Mouse (Mus musculus) hindbrain, embryonic 13.5 days (tissue): ENCODE measurements at regions not wholly inside any gene's neighbourhood (a gene's known extent, or its start where the extent isn't known, plus 50 kb on each side); places are given as distances from the start of the nearest gene placed in this dataset.
"Not testable (repeated sequence)": the region's sequence is repeated elsewhere in the genome, so short reads cannot be mapped to it uniquely, and the experiment has no call there.

Experiments used
- ATAC-seq: fragments of 200-750 bp; cut with Nextera tagmentation; 2 replicates; pipeline ENCODE4 v1.8.0; 2017; ENCODE audit warnings: moderate TSS enrichment; ENCODE audit not compliant: low FRiP score
- H3K27ac ChIP-seq: fragments of 300-500 bp; sonication (generic); 2 replicates; pipeline ENCODE4 v1.5.1; 2015; ENCODE audit warnings: inconsistent platforms, mild to moderate bottlenecking, moderate library complexity
- H3K27me3 ChIP-seq: fragments of 300-500 bp; sonication (generic); 2 replicates; pipeline ENCODE4 v1.6.1; 2015; ENCODE audit warnings: mild to moderate bottlenecking, inconsistent platforms
- H3K36me3 ChIP-seq: fragments of 300-500 bp; sonication (generic); 2 replicates; pipeline ENCODE4 v1.6.1; 2015; ENCODE audit warnings: mild to moderate bottlenecking, inconsistent platforms
- H3K4me1 ChIP-seq: fragments of 300-500 bp; sonication (generic); replicated peaks from 2 replicates; pipeline ENCODE4 v1.6.1; 2015; ENCODE audit warnings: inconsistent platforms
- H3K4me2 ChIP-seq: fragments of 300-500 bp; sonication (generic); 2 replicates; pipeline ENCODE4 v1.6.1; 2015; ENCODE audit warnings: inconsistent platforms, mild to moderate bottlenecking, moderate library complexity
- H3K4me3 ChIP-seq: fragments of 300-500 bp; sonication (generic); 2 replicates; pipeline ENCODE4 v1.5.1; 2015; ENCODE audit warnings: mild to moderate bottlenecking, inconsistent platforms
- H3K9ac ChIP-seq: fragments of 300-500 bp; sonication (generic); 2 replicates; pipeline ENCODE4 v1.6.1; 2015; ENCODE audit warnings: mild to moderate bottlenecking, inconsistent platforms
- H3K9me3 ChIP-seq: fragments of 300-500 bp; sonication (generic); 2 replicates; pipeline ENCODE4 v1.6.1; 2016; ENCODE audit warnings: inconsistent platforms
- WGBS: fragments of 180-500 bp; shearing (Covaris S2); methylation state at CpG from one replicate; pipeline ENCODE4 v1.1.7; 2015; 5-methylcytosine and 5-hydroxymethylcytosine counted together

- Histone ChIP-seq H3K4me3 (no peak overlapping the region), H3K27ac (no peak overlapping the region), H3K9ac (no peak overlapping the region), H3K27me3 (no peaks in the 10 kb centered on the region), H3K9me3 (no peaks in the 10 kb centered on the region), H3K4me2 (no peak overlapping the region), H3K4me1 (no peaks in the 10 kb centered on the region), H3K36me3 (no peaks in the 10 kb centered on the region)
- no peak for ATAC-seq
- 78% methylated on average over 3 of the region's 3 CpGs for WGBS
These were observed 101.6 kb downstream of the Slc25a24 start for GRCm38 (mm10) chr3:109224526-109224925.

GRCm38 (mm10) chr3:109234275-109234674 lies 106.2 kb upstream of the Vav3 start:
- 0 out of 2 replicates have a peak, but pooled peaks have one; percentile 52 for ATAC-seq
- Histone ChIP-seq H3K4me3 (no peak overlapping the region), H3K27me3 (no peaks in the 10 kb centered on the region), H3K27ac (no peak overlapping the region), H3K36me3 (no peaks in the 10 kb centered on the region), H3K9ac (no peak overlapping the region), H3K4me1 (no peaks in the 10 kb centered on the region), H3K4me2 (no peak overlapping the region), H3K9me3 (no peaks in the 10 kb centered on the region)
- WGBS: 59% methylated on average over 4 of the region's 4 CpGs

- Histone ChIP-seq H3K36me3 (no peaks in the 10 kb centered on the region), H3K27ac (no peak overlapping the region), H3K9me3 (no peaks in the 10 kb centered on the region), H3K4me1 (no peaks in the 10 kb centered on the region), H3K9ac (no peak overlapping the region), H3K27me3 (no peaks in the 10 kb centered on the region), H3K4me2 (no peak overlapping the region), H3K4me3 (no peak overlapping the region)
- ATAC-seq: no peak
- WGBS: 88% methylated on average over 5 of the region's 5 CpGs
These were observed 103.5 kb upstream of the Vav3 start for GRCm38 (mm10) chr3:109236918-109237317.

- ATAC-seq: no peak
- Histone ChIP-seq H3K9me3 (peaks cover 6% of the 10 kb centered on the region; the same call in 1 of the 2 replicates), H3K36me3 (no peaks in the 10 kb centered on the region), H3K9ac (no peak overlapping the region), H3K4me1 (no peaks in the 10 kb centered on the region), H3K4me3 (no peak overlapping the region), H3K4me2 (no peak overlapping the region), H3K27ac (no peak overlapping the region), H3K27me3 (no peaks in the 10 kb centered on the region)
- WGBS: 97% methylated on average over 1 of the region's 1 CpGs
These were observed 97.0 kb upstream of the Vav3 start for GRCm38 (mm10) chr3:109243491-109243890.

- 30% methylated on average over 1 of the region's 1 CpGs for WGBS
- H3K27ac ChIP-seq: no peak overlapping the region
- H3K36me3 ChIP-seq: no peaks in the 10 kb centered on the region
- ATAC-seq: no peak
- no peaks in the 10 kb centered on the region for H3K27me3 ChIP-seq
- no peaks in the 10 kb centered on the region; the same call in 1 of the 2 replicates for H3K4me1 ChIP-seq
- no peak overlapping the region for H3K9ac ChIP-seq
- H3K9me3 ChIP-seq: peaks cover 6% of the 10 kb centered on the region; the same call in 1 of the 2 replicates
- H3K4me3 ChIP-seq: no peak overlapping the region
- no peak overlapping the region for H3K4me2 ChIP-seq
These were observed 91.7 kb upstream of the Vav3 start for GRCm38 (mm10) chr3:109248801-109249200.

GRCm38 (mm10) chr3:109249359-109249758 lies 91.1 kb upstream of the Vav3 start:
- H3K36me3 ChIP-seq: no peaks in the 10 kb centered on the region
- no peaks in the 10 kb centered on the region for H3K27me3 ChIP-seq
- H3K4me1 ChIP-seq: no peaks in the 10 kb centered on the region; the same call in 1 of the 2 replicates
- 61% methylated on average over 1 of the region's 1 CpGs for WGBS
- H3K9me3 ChIP-seq: peaks cover 6% of the 10 kb centered on the region; the same call in 1 of the 2 replicates
- no peak overlapping the region for H3K4me2 ChIP-seq
- no peak overlapping the region for H3K4me3 ChIP-seq
- H3K27ac ChIP-seq: no peak overlapping the region
- ATAC-seq: no peak
- H3K9ac ChIP-seq: no peak overlapping the region

- H3K27me3 ChIP-seq: no peaks in the 10 kb centered on the region
- H3K4me1 ChIP-seq: no peaks in the 10 kb centered on the region; the same call in 1 of the 2 replicates
- no peak overlapping the region for H3K27ac ChIP-seq
- no peak overlapping the region for H3K9ac ChIP-seq
- 81% methylated on average over 2 of the region's 2 CpGs for WGBS
- ATAC-seq: no peak
- H3K9me3 ChIP-seq: no peaks in the 10 kb centered on the region
- no peaks in the 10 kb centered on the region for H3K36me3 ChIP-seq
- no peak overlapping the region for H3K4me3 ChIP-seq
- no peak overlapping the region for H3K4me2 ChIP-seq
These were observed 90.5 kb upstream of the Vav3 start for GRCm38 (mm10) chr3:109249989-109250388.

GRCm38 (mm10) chr3:109251716-109252115 lies 88.7 kb upstream of the Vav3 start:
- H3K4me3 ChIP-seq: no peak overlapping the region
- H3K9ac ChIP-seq: no peak overlapping the region
- no peaks in the 10 kb centered on the region for H3K27me3 ChIP-seq
- no peak overlapping the region for H3K4me2 ChIP-seq
- 81% methylated on average over 1 of the region's 1 CpGs for WGBS
- no peaks in the 10 kb centered on the region for H3K36me3 ChIP-seq
- H3K9me3 ChIP-seq: no peaks in the 10 kb centered on the region
- no peak overlapping the region for H3K27ac ChIP-seq
- no peaks in the 10 kb centered on the region; the same call in 1 of the 2 replicates for H3K4me1 ChIP-seq
- ATAC-seq: no peak

GRCm38 (mm10) chr3:109254001-109254630 lies 86.3 kb upstream of the Vav3 start:
- Histone ChIP-seq H3K27me3 (no peaks in the 10 kb centered on the region), H3K4me2 (no peak overlapping the region), H3K36me3 (no peaks in the 10 kb centered on the region), H3K9ac (no peak overlapping the region), H3K27ac (no peak overlapping the region), H3K4me3 (no peak overlapping the region), H3K9me3 (no peaks in the 10 kb centered on the region), H3K4me1 (no peaks in the 10 kb centered on the region; the same call in 1 of the 2 replicates)
- WGBS: 73% methylated on average over 9 of the region's 9 CpGs
- ATAC-seq: no peak

GRCm38 (mm10) chr3:109254957-109255356 lies 85.5 kb upstream of the Vav3 start:
- Histone ChIP-seq H3K9ac (no peak overlapping the region), H3K27me3 (no peaks in the 10 kb centered on the region), H3K36me3 (no peaks in the 10 kb centered on the region), H3K9me3 (no peaks in the 10 kb centered on the region), H3K4me1 (no peaks in the 10 kb centered on the region; the same call in 1 of the 2 replicates), H3K4me2 (no peak overlapping the region), H3K4me3 (no peak overlapping the region), H3K27ac (no peak overlapping the region)
- whole genome bisulfite sequencing: 75% methylated on average over 5 of the region's 5 CpGs
- no peak for ATAC-seq

- no peak overlapping the region for H3K27ac ChIP-seq
- no peaks in the 10 kb centered on the region; the same call in 1 of the 2 replicates for H3K4me1 ChIP-seq
- H3K27me3 ChIP-seq: no peaks in the 10 kb centered on the region
- WGBS: 80% methylated on average over 5 of the region's 5 CpGs
- H3K9me3 ChIP-seq: no peaks in the 10 kb centered on the region
- H3K4me3 ChIP-seq: no peak overlapping the region
- H3K4me2 ChIP-seq: no peak overlapping the region
- no peaks in the 10 kb centered on the region for H3K36me3 ChIP-seq
- ATAC-seq: no peak
- H3K9ac ChIP-seq: no peak overlapping the region
These were observed 83.7 kb upstream of the Vav3 start for GRCm38 (mm10) chr3:109256723-109257122.

GRCm38 (mm10) chr3:109266947-109267346 lies 73.5 kb upstream of the Vav3 start:
- H3K4me3 ChIP-seq, H3K27ac ChIP-seq, H3K9ac ChIP-seq, H3K27me3 ChIP-seq, H3K36me3 ChIP-seq, H3K4me2 ChIP-seq, H3K9me3 ChIP-seq, H3K4me1 ChIP-seq, ATAC-seq: not testable (repeated sequence)
- WGBS: 80% methylated on average over 8 of the region's 8 CpGs

GRCm38 (mm10) chr3:109270783-109271182 lies 69.7 kb upstream of the Vav3 start:
- H3K27me3 ChIP-seq: no peaks in the 10 kb centered on the region
- no peak overlapping the region for H3K27ac ChIP-seq
- H3K4me3 ChIP-seq: no peak overlapping the region
- H3K4me1 ChIP-seq: peaks cover 11% of the 10 kb centered on the region; the same call in 1 of the 2 replicates
- WGBS: 19% methylated on average over 1 of the region's 1 CpGs
- no peak overlapping the region for H3K9ac ChIP-seq
- H3K4me2 ChIP-seq: no peak overlapping the region
- no peaks in the 10 kb centered on the region for H3K36me3 ChIP-seq
- ATAC-seq: no peak
- no peaks in the 10 kb centered on the region for H3K9me3 ChIP-seq
